Mouse (Mus musculus): Measurements from ENCODE around the gene Sh2d3c. TPM values are rescaled to one million over a fixed set of nuclear protein-coding genes. Genes with fewer than 3 reads are reported as not detected.

Gene Sh2d3c
- total and polyA plus RNA-seq, 3 experiments, result 4.8 to 25.8 (median 11.1) TPM

- TF ChIP-seq POLR2AphosphoS2 (IDR thresholded peaks at IDR 0.05; ENCODE audit: low read depth, low read length) (no peak), MAFK (IDR thresholded peaks at IDR 0.05; ENCODE audit: insufficient replicate concordance, low read length) (no peak), CTCF (conservative IDR thresholded peaks at IDR 0.05 in 1 of 2, IDR thresholded peaks at IDR 0.05 in 1 of 2; ENCODE audit: low read depth in 2 of 2, low read length in 2 of 2) (no peak), USF2 (conservative IDR thresholded peaks at IDR 0.05; ENCODE audit: low read depth, low read length) (no peak), ZKSCAN1 (IDR thresholded peaks at IDR 0.05; ENCODE audit: borderline replicate concordance, low read depth, low read length) (no peak), NRF1 (IDR thresholded peaks at IDR 0.05; ENCODE audit: low read depth, low read length) (no peak), PAX5 (IDR thresholded peaks at IDR 0.05; ENCODE audit: low read length) (no peak), ZMIZ1 (IDR thresholded peaks at IDR 0.05; ENCODE audit: low read depth, low read length) (no peak), JUN (IDR thresholded peaks at IDR 0.05; ENCODE audit: insufficient read depth, low read depth, low read length) (no peak), RAD21 (IDR thresholded peaks at IDR 0.05; ENCODE audit: low read depth, low read length) (no peak)
- Histone ChIP-seq H3K4me3 (replicated peaks in 1 of 3; ENCODE audit: low read depth in 2 of 3, low read length in 2 of 3, poor library complexity in 1 of 3) (no peak overlapping the region), H3K36me3 (replicated peaks in 1 of 2; ENCODE audit: control insufficient read depth in 1 of 2, insufficient read depth in 1 of 2, low read length in 1 of 2) (peaks cover 33 to 88% of the 10 kb centered on the region in 2 experiments), H3K27ac (ENCODE audit: insufficient read depth, low read depth) (no peak overlapping the region), H3K9me3 (replicated peaks; ENCODE audit: low read length) (peaks cover 4% of the 10 kb centered on the region), H3K79me2 (replicated peaks; ENCODE audit: control insufficient read depth, extremely low read depth, insufficient read depth, poor library complexity, severe bottlenecking) (no peaks in the 10 kb centered on the region; the same call in 1 of the 2 replicates), H3K9ac (ENCODE audit: insufficient read depth, low read depth) (no peak overlapping the region), H3K27me3 (replicated peaks) (no peaks in the 10 kb centered on the region), H3K4me2 (ENCODE audit: insufficient read depth, low read depth, poor library complexity, severe bottlenecking) (no peak overlapping the region), H3K4me1 (ENCODE audit: control insufficient read depth in 1 of 2, insufficient read depth in 2 of 2) (peaks cover 7 to 64% of the 10 kb centered on the region in 2 experiments)
- no peak for DNase-seq (ENCODE audit: extremely low read depth)
- in situ Hi-C loops (cut with MboI; ENCODE audit: low pct_ligation_motif_present, low pct_unique_long_range_greater_than_20kb, low sequenced_read_pairs) (no loop called here), dilution Hi-C loops (cut with MboI; ENCODE audit: extremely low pct_ligation_motif_present, extremely low pct_unique_long_range_greater_than_20kb, low sequenced_read_pairs) (no loop called here)
Observed at GRCm38 (mm10) chr2:32729547-32729946, 8.7 kb downstream of the Sh2d3c start.

DNA sequence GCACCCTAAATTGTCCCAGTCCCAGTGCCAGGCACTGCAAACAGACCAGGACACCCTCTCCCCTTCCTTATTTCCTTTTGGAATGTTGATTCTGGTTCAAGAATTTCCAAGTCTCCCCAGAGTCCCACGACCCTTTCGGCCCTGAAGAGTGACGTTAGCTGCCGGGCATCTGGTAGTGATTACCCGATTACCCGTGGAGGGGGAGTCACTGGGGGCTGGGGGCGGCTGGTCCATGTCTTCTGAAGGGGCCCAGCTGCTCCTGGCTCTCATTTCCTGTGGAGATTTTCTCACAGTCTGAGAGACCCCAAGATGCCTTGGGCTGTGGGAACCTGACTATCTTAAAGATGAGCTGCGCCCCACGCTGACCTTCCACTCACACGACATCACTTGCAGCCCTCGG, 10.0 kb downstream of the Sh2d3c start:
- H3K4me2 ChIP-seq (ENCODE audit: insufficient read depth, low read depth, poor library complexity, severe bottlenecking), result no peak overlapping the region
- in situ Hi-C loops (cut with MboI; ENCODE audit: low pct_ligation_motif_present, low pct_unique_long_range_greater_than_20kb, low sequenced_read_pairs), result no loop called here
- H3K9me3 ChIP-seq (replicated peaks; ENCODE audit: low read length), result no peaks in the 10 kb centered on the region
- no peaks in the 10 kb centered on the region for H3K79me2 ChIP-seq (replicated peaks; ENCODE audit: control insufficient read depth, extremely low read depth, insufficient read depth, poor library complexity, severe bottlenecking)
- H3K27ac ChIP-seq (ENCODE audit: insufficient read depth, low read depth), result no peak overlapping the region
- no peak for DNase-seq (ENCODE audit: extremely low read depth)
- H3K9ac ChIP-seq (ENCODE audit: insufficient read depth, low read depth), result no peak overlapping the region
- H3K36me3 ChIP-seq (replicated peaks in 1 of 2; ENCODE audit: control insufficient read depth in 1 of 2, insufficient read depth in 1 of 2, low read length in 1 of 2), result peaks cover 23 to 87% of the 10 kb centered on the region in 2 experiments
- H3K4me3 ChIP-seq (replicated peaks in 1 of 3; ENCODE audit: low read depth in 2 of 3, low read length in 2 of 3, poor library complexity in 1 of 3), result no peak overlapping the region
- dilution Hi-C loops (cut with MboI; ENCODE audit: extremely low pct_ligation_motif_present, extremely low pct_unique_long_range_greater_than_20kb, low sequenced_read_pairs), result no loop called here
- TF ChIP-seq BHLHE40 (IDR thresholded peaks at IDR 0.05; ENCODE audit: low read depth, low read length), result no peak
- no peak for TF ChIP-seq SMC3 (IDR thresholded peaks at IDR 0.05; ENCODE audit: low read depth, low read length)
- TF ChIP-seq MAX (IDR thresholded peaks at IDR 0.05; ENCODE audit: low read length), result no peak
- TF ChIP-seq SIN3A (IDR thresholded peaks at IDR 0.05; ENCODE audit: low read length), result no peak
- no peak for TF ChIP-seq MXI1 (IDR thresholded peaks at IDR 0.05; ENCODE audit: low read depth, low read length)
- TF ChIP-seq ZKSCAN1 (IDR thresholded peaks at IDR 0.05; ENCODE audit: borderline replicate concordance, low read depth, low read length), result no peak
- no peak for TF ChIP-seq UBTF (IDR thresholded peaks at IDR 0.05; ENCODE audit: low read depth, low read length)
- no peak for TF ChIP-seq ZNF384 (IDR thresholded peaks at IDR 0.05; ENCODE audit: low read depth, low read length)
- no peak for TF ChIP-seq NRF1 (IDR thresholded peaks at IDR 0.05; ENCODE audit: low read depth, low read length)
- TF ChIP-seq TBP (conservative IDR thresholded peaks at IDR 0.05; ENCODE audit: low read depth, low read length), result no peak
- TF ChIP-seq HCFC1 (IDR thresholded peaks at IDR 0.05; ENCODE audit: low read depth, low read length), result no peak
- no peak for TF ChIP-seq USF1 (IDR thresholded peaks at IDR 0.05; ENCODE audit: low read depth, low read length)
- peaks cover 2 to 64% of the 10 kb centered on the region in 2 experiments; a peak in 3 of 4 replicates for H3K4me1 ChIP-seq (ENCODE audit: control insufficient read depth in 1 of 2, insufficient read depth in 2 of 2)
- no peaks in the 10 kb centered on the region for H3K27me3 ChIP-seq (replicated peaks)
